Mouse (Mus musculus): Measurements from ENCODE around the gene Atf5.
A peak's percentile ranks its signal among the peaks of the same experiment; 100 is the strongest.

Gene Atf5

GRCm38 (mm10) chr7:44850146-44850545 is 33.7 kb upstream of the Atf5 start:
- DNase-seq (ENCODE audit: low spot score): no peak

- peak; percentile 67 for DNase-seq (ENCODE audit: low spot score)
Measured at GRCm38 (mm10) chr7:44849416-44850111, 33.1 kb upstream of the Atf5 start.

DNA sequence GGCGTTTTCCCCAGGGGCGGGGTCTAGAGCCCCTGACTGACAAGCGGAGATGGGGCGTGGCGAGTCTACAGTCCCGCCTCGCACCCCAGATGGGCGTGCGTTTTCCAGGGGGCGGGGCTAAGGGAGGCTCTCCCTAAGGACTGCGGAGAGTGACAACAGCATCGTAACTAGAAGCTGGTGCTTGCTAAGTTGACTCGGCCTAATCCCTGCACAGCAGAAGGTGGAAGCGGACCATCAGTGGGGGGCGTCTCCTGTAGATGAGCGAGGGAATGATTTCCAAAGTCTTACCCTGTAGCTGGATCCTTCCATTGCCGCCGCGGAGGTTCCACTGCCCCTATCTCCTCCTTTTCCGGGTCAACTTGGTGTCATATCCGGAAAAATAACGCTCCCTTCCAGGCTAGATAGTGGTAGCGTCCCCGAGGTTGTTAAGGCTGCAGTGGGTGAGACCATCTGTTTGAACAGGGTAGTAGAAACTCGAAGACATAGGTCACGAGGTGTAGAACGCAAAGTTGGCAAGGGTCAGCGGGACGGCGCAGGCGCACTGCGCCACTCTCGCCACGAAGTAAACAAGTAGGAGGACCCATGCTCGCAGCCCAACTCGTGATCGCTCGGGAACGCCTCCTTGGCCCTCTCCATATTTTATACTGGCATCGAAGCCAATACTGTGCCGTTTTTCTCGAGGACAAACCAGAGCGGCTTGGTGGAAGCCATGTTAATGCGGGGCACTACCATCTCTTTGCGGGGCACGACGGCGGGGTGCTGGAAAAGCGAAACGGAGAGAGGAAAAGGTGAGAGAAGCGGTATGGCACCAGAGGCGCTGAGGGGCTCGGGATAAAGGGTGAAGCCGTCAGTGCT is 32.3 kb upstream of the Atf5 start, which contains the start of the genes Akt1s1 and Tbc1d17:
TSS of gene Akt1s1 (plus strand) at position 431 of the 855 bp plus-strand sequence.
TSS of gene Tbc1d17 (minus strand) at position 519 of the 855 bp plus-strand sequence.
- peak; percentile 95 for DNase-seq (ENCODE audit: low spot score)

DNA sequence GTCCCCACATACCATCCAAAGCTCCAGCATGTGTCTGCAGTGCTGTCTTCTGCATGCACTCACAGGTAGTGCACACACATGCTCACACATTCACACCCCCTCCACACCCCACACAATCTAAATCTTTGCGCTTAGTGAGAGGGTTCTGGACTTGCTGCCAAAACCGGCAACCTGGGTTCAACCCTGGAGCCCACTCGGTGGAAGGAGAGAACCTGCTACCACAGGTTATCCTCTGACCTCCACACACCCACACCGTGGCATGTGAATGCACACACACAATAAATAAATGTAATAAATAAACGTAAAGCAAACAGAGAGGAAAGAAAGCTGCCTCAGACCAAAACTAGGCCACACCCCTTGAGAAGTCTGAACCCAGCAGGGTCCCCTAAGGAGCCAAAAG is 31.3 kb upstream of the Atf5 start:
- no peak for DNase-seq (ENCODE audit: low spot score)

GRCm38 (mm10) chr7:44846804-44847203 is 30.3 kb upstream of the Atf5 start:
- DNase-seq (ENCODE audit: low spot score): no peak

- DNase-seq (ENCODE audit: low spot score): no peak
Measured at GRCm38 (mm10) chr7:44845006-44845405, 28.5 kb upstream of the Atf5 start.

DNA sequence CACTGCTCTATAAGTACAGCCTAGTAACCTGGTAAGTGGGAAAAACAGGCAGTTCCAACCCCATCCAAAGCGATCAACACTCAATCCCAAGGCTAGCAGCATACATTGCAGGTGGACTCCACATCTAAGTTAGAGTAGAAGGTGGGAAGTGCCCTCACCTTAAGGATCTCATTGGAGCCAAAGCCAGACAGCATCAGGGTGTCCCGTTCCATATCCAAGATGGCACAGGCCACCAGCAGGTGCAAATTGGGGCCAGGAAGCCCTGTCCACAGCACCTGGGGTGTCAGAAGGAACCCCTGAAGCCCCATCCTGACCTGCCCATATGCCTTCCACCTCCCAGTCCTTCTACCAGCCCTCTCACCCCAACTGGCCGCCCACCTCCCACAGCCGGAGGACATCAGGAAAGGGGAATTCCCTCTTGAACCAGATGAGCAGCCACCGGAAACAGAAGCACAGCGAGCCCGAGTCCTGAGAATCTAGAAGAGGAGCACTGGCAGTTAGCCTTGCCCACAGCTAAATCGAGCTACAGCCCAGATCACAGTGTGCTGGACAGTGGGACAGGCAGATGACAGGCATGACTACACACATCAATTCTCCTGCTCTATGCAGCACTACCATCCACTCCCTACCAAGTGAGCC is 25.5 kb upstream of the Atf5 start:
- no peak for DNase-seq (ENCODE audit: low spot score)

DNA sequence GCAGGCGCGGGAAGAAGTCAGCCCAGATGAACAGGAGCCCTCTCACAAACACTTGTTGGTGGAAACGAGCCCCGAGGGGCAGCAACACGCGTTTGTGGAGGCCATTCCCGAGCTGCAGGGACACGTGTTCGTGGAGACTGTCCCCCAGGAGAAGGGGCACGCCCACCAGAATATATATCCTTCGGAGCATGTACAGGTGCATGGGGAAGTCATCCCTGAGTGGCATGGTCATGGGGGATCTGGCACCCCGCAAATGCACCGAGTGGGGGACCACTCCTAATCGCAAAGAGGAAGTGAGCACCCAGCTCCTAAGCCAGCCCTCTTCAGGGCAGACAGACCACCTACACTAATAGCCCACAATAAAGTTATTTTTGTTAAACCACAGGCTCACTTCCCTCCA is 24.0 kb upstream of the Atf5 start:
- DNase-seq (ENCODE audit: low spot score): no peak

DNA sequence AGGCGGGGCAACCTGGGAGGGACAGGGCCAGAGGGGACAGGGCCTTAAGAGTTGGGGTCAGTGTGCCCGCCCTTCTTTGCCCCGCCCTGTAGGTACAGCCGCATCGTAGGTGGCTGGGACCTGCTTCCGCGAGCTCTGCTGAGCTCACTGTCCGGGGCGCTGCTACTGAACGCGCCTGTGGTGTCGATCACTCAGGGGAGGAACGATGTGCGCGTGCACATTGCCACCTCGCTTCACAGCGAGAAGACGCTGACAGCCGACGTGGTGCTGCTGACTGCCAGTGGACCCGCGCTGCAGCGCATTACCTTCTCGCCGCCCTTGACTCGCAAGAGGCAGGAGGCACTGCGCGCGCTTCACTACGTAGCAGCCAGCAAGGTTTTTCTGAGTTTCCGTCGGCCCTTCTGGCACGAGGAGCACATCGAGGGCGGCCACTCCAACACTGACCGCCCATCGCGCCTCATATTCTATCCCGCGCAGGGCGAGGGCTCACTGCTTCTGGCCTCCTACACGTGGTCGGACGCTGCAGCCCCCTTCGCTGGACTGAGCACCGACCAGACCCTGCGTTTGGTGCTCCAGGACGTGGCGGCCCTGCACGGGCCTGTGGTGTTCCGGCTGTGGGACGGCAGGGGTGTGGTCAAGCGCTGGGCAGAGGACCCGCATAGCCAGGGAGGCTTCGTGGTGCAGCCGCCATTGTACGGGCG is 23.2 kb upstream of the Atf5 start:
- no peak for DNase-seq (ENCODE audit: low spot score)

DNA sequence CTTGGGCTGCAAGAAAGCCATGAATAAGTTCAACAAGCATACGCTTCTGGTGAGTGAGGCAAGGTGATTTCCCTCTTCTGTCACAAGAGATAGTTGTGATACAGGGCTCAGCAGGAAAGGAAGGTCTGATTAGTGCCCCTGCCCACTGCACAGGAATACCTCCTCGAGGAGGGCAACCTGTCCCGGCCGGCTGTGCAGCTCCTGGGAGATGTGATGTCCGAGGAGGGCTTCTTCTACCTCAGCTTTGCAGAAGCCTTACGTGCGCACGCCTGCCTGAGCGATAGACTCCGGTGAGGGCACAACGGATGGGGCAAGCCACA is 22.7 kb upstream of the Atf5 start:
- no peak for DNase-seq (ENCODE audit: low spot score)

- DNase-seq (ENCODE audit: low spot score): no peak
Measured at GRCm38 (mm10) chr7:44838073-44838472, 21.6 kb upstream of the Atf5 start.

DNA sequence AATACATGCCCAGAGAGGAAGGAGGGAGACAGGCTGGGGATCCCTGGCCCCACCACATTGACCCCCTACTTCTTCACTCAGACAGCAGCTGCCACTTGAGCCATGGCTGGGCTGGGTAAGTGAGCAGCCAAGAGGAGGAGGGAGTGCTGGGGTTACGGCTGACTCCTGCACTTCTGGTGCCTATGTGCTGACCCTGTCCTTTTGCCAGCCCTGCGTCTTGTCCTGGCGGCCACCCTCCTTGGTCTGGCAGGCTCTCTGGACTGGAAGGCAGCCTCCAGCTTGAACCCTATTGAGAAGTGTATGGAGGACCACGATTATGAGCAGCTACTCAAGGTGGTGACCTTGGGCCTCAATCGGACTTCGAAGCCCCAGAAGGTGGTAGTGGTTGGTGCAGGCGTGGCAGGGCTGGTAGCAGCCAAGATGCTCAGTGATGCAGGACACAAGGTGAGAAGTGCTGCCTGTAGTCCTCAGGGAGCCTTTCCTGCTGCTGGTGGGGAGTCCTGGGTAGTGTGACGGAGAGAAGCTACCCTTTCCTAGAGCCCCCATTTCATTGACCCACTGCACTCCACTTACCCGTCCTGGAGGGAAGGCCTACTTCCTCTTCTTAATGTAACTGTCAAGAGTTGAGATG is 20.1 kb upstream of the Atf5 start:
- DNase-seq (ENCODE audit: low spot score): no peak

- DNase-seq (ENCODE audit: low spot score): no peak
Measured at GRCm38 (mm10) chr7:44836016-44836404, 19.6 kb upstream of the Atf5 start.

- DNase-seq (ENCODE audit: low spot score): no peak
Measured at GRCm38 (mm10) chr7:44835373-44836015, 19.0 kb upstream of the Atf5 start.

DNA sequence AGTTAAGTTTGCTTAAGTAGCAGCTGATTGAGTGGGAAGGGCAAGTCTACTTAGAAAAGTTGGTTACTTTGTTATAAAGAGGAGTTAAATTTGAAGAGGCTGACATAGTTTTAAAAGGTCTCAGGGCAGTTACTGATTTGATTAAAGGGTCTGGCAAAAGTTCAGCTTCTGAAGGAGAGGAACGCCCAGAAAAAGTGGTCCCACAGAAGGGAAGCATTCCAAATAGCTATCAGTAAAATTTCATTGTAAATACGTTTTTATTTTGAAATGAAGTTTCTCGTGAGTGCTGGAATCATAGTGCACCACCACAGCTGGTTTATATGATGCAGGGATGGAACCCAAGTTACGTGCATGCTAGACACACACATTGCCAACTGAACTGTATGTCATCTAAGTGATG is 16.3 kb upstream of the Atf5 start:
- DNase-seq (ENCODE audit: low spot score): no peak

DNA sequence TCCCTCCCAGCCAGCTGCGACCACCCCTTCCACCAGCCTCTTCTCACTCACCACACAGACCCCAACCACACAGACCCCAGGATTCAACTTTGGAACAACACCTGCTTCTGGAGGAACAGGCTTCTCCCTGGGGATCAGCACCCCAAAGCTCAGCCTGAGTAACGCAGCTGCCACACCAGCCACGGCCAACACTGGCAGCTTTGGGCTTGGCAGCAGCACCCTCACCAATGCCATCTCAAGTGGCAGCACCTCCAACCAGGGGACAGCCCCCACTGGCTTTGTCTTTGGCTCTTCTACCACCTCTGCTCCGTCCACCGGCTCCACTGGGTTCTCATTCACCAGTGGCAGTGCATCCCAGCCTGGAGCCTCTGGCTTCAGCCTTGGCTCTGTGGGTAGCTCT is 12.2 kb upstream of the Atf5 start:
- no peak for DNase-seq (ENCODE audit: low spot score)

- no peak for DNase-seq (ENCODE audit: low spot score)
Measured at GRCm38 (mm10) chr7:44826771-44827170, 10.3 kb upstream of the Atf5 start.

GRCm38 (mm10) chr7:44824872-44825271 is 8.4 kb upstream of the Atf5 start:
- DNase-seq (ENCODE audit: low spot score): no peak

DNA sequence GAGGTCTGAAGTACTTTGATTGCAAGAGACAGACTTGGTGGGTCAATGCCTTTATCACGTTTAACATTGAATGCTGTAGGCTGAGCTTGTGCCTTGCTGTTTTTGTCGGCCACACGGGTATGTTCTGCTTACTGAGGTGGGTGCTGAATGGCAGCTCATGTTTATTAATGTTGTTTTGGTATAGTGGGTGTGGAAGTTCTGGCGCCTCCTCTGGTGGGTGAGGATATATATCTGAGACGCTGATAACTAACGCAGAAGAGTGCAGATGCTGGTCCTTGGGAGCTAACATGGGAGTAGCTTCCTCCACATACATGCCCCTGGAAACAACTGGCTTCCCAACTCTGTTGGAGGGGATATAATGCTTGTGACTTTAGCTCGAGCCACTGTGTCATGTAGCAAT is 7.0 kb upstream of the Atf5 start:
- no peak for DNase-seq (ENCODE audit: low spot score)

DNA sequence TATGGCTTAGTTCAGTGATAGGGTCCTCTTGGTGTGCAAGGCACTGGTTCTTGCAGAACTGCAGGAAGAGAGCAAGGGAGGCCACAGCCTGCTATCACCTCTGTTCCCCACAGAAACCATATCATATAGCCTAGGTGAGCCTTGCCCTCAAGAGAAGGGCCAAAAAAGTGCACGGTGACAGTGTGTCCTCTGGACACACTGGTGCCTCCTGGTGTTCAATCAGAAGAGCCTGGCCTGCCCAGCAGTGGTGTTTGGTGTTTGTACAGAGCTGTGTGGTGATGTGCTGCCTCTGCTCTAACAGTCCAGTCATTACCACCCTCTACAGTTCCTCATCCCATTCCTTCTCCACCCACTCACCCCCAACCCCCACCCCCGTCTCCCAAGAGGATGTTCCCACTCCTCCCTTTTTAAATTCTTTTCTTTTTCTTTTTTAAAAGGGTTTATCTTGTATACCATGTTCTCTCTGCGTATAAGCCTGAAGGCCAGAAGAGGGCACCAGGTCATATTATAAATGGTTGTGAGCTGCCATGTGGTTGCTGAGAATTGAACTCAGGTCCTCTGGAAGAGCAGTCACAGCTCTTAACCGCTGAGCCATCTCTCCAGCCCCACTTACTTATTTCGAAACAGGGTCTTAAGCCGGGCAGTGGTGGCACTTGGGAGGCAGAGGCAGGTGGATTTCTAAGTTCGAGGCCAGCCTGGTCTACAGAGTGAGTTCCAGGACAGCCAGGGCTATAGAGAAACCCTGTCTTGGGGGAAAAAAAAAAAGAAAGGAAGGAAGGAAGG is 5.4 kb upstream of the Atf5 start:
- peak; percentile 3 for DNase-seq (ENCODE audit: low spot score)

- DNase-seq (ENCODE audit: low spot score): no peak
Measured at GRCm38 (mm10) chr7:44820525-44820924, 4.1 kb upstream of the Atf5 start.

All from urinary bladder, postnatal 10 days (tissue).